Mouse (Mus musculus): ENCODE measurements around the gene Ino80e. TPM values are rescaled to one million over a fixed set of nuclear protein-coding genes. Genes with fewer than 3 reads are reported as not detected.

Gene Ino80e
- polyA plus RNA-seq, 2 experiments, result 22.7 to 36.6 TPM

- TF ChIP-seq EP300 (IDR thresholded peaks at IDR 0.05; ENCODE audit: low read depth) (0 out of 2 replicates have a peak, but pooled peaks have one; percentile 11), CTCF (IDR thresholded peaks at IDR 0.05; ENCODE audit: low read depth) (no peak)
- peak overlapping the region; percentile 96 for H3K4me2 ChIP-seq (ENCODE audit: low read depth)
- H3K9ac ChIP-seq (replicated peaks), result peak overlapping the region; percentile 87
- peak overlapping the region; percentile 76 to 78 for H3K4me3 ChIP-seq (ENCODE audit: insufficient read depth in 1 of 2, low read depth in 2 of 2, low read length in 2 of 2)
- peak in 1 of 3 experiments; percentile 37 for DNase-seq (ENCODE audit: low read depth in 3 of 3, low spot score in 3 of 3)
- WGBS (ENCODE audit: insufficient replicate concordance), result 6% methylated on average over 16 of the region's 16 CpGs
- peak; percentile 75 for ATAC-seq (ENCODE audit: insufficient read depth)
- no peaks in the 10 kb centered on the region for H3K27me3 ChIP-seq (ENCODE audit: control insufficient read depth, insufficient read depth, low read length)
- H3K27ac ChIP-seq, result peak overlapping the region; percentile 41
- no peaks in the 10 kb centered on the region for H3K36me3 ChIP-seq (replicated peaks; ENCODE audit: control insufficient read depth, insufficient read depth, low read depth)
- H3K9me3 ChIP-seq (ENCODE audit: control insufficient read depth, low read length), result no peaks in the 10 kb centered on the region
- peaks cover 4 to 10% of the 10 kb centered on the region in 2 experiments for H3K4me1 ChIP-seq (replicated peaks; ENCODE audit: control insufficient read depth in 2 of 2, insufficient read depth in 2 of 2, low read length in 1 of 2)
Measured at GRCm38 (mm10) chr7:126897390-126898101, 35.4 kb upstream of the Ino80e start.

GRCm38 (mm10) chr7:126896912-126897311 lies 34.7 kb upstream of the Ino80e start:
- no peaks in the 10 kb centered on the region for H3K36me3 ChIP-seq (replicated peaks; ENCODE audit: control insufficient read depth, insufficient read depth, low read depth)
- no peak overlapping the region for H3K27ac ChIP-seq
- no peaks in the 10 kb centered on the region for H3K9me3 ChIP-seq (ENCODE audit: control insufficient read depth, low read length)
- peaks cover 4 to 10% of the 10 kb centered on the region in 2 experiments for H3K4me1 ChIP-seq (replicated peaks; ENCODE audit: control insufficient read depth in 2 of 2, insufficient read depth in 2 of 2, low read length in 1 of 2)
- H3K4me3 ChIP-seq (ENCODE audit: insufficient read depth in 1 of 2, low read depth in 2 of 2, low read length in 2 of 2), result no peak overlapping the region
- no peaks in the 10 kb centered on the region for H3K27me3 ChIP-seq (ENCODE audit: control insufficient read depth, insufficient read depth, low read length)
- no peak for TF ChIP-seq EP300 (IDR thresholded peaks at IDR 0.05; ENCODE audit: low read depth)
- H3K4me2 ChIP-seq (ENCODE audit: low read depth), result peak overlapping the region; percentile 96
- DNase-seq (ENCODE audit: low read depth in 3 of 3, low spot score in 3 of 3) (no peak), ATAC-seq (ENCODE audit: insufficient read depth) (no peak)
- peak overlapping the region; percentile 87; the same call in 1 of the 2 replicates for H3K9ac ChIP-seq (replicated peaks)
- 66% methylated on average over 5 of the region's 5 CpGs for WGBS (ENCODE audit: insufficient replicate concordance)

DNA sequence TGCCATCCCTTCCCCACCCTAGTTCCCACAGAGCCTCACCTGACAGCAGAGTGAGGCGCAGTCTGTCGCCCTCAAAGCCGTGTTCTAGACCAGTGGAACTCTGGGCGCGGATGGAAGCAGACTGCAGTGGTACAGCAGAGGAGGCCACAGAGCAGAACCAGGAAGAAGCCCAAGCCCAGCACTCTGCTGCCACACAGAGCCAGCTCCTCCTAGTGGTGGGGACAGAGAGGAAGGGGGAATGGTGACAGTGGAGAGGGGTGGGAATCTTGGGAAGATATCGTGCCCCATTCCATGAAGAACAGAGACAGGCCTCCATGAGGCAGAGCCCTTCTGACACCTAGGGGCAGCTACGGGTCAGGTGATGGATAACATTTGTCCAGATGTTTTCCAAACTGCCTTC lies 26.7 kb upstream of the Ino80e start:
- Histone ChIP-seq H3K36me3 (replicated peaks; ENCODE audit: control insufficient read depth, insufficient read depth, low read depth) (no peaks in the 10 kb centered on the region), H3K9ac (replicated peaks) (no peak overlapping the region), H3K27ac (no peak overlapping the region), H3K4me1 (replicated peaks; ENCODE audit: control insufficient read depth in 2 of 2, insufficient read depth in 2 of 2, low read length in 1 of 2) (peaks cover 8 to 9% of the 10 kb centered on the region in 2 experiments), H3K9me3 (ENCODE audit: control insufficient read depth, low read length) (no peaks in the 10 kb centered on the region), H3K4me3 (ENCODE audit: insufficient read depth in 1 of 2, low read depth in 2 of 2, low read length in 2 of 2) (no peak overlapping the region), H3K27me3 (ENCODE audit: control insufficient read depth, insufficient read depth, low read length) (no peaks in the 10 kb centered on the region), H3K4me2 (ENCODE audit: low read depth) (no peak overlapping the region)
- TF ChIP-seq CTCF (IDR thresholded peaks at IDR 0.05; ENCODE audit: low read depth) (peak; percentile 72), EP300 (IDR thresholded peaks at IDR 0.05; ENCODE audit: low read depth) (no peak)
- WGBS (ENCODE audit: insufficient replicate concordance), result 53% methylated on average over 7 of the region's 7 CpGs
- DNase-seq (ENCODE audit: low read depth in 3 of 3, low spot score in 3 of 3) (no peak), ATAC-seq (ENCODE audit: insufficient read depth) (no peak)

- no peaks in the 10 kb centered on the region for H3K9me3 ChIP-seq (ENCODE audit: control insufficient read depth, low read length)
- no peak for TF ChIP-seq CTCF (IDR thresholded peaks at IDR 0.05; ENCODE audit: low read depth)
- TF ChIP-seq EP300 (IDR thresholded peaks at IDR 0.05; ENCODE audit: low read depth), result no peak
- no peak overlapping the region for H3K9ac ChIP-seq (replicated peaks)
- H3K36me3 ChIP-seq (replicated peaks; ENCODE audit: control insufficient read depth, insufficient read depth, low read depth), result no peaks in the 10 kb centered on the region
- no peaks in the 10 kb centered on the region for H3K27me3 ChIP-seq (ENCODE audit: control insufficient read depth, insufficient read depth, low read length)
- no peak overlapping the region for H3K4me2 ChIP-seq (ENCODE audit: low read depth)
- DNase-seq (ENCODE audit: low read depth in 3 of 3, low spot score in 3 of 3), result no peak
- WGBS (ENCODE audit: insufficient replicate concordance), result 80% methylated on average over 5 of the region's 5 CpGs
- peaks cover 15 to 22% of the 10 kb centered on the region in 2 experiments for H3K4me1 ChIP-seq (replicated peaks; ENCODE audit: control insufficient read depth in 2 of 2, insufficient read depth in 2 of 2, low read length in 1 of 2)
- no peak for ATAC-seq (ENCODE audit: insufficient read depth)
- no peak overlapping the region for H3K27ac ChIP-seq
- H3K4me3 ChIP-seq (ENCODE audit: insufficient read depth in 1 of 2, low read depth in 2 of 2, low read length in 2 of 2), result no peak overlapping the region
Measured at GRCm38 (mm10) chr7:126887281-126887680, 25.1 kb upstream of the Ino80e start.

DNA sequence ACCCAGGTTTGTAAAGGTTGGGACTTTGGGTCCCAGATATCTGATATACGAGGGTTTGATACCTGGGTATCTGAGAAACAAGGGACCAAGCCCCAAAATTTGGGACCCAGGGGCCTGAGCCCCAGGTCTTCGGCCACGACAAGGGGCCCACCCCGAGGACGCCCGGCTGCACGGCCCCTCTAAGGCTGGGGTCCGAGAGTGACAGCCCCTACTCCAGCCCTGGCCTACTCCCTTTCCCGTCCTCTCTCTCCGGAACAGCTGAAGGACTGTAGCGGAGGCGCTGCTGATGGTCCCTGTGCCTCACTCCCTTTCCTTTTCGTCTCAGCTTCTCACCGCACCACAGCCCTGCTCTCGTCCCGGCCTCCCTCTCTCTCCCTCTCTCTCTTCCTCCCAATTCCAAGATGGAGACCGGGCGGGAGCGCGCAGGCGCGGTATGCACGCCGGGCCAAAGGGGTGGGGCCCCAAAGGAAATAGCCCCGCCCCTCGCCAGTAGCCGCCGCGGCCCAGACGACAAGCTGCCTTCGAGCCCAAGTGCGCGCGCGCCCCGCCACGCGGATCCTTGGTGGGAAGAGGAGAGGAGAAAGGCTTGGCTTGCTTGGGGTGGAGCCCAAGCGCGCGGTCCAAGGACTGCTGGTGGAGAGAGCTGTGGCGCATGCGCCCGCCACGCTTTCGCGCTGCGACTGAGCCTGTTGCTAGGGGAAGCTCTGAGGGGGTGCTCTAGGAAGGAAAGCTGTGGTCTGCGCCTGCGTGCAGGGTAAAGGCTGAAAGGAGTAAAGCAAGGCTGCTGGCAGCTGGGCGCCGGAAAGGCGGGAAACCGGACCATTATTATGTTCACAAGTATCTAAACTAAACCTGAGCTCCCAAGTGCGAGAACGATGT lies 22.3 kb upstream of the Ino80e start, which contains the start of gene Taok2:
Gene Taok2 (minus strand): TSS at position 418 of the 879 bp plus-strand sequence.
- Histone ChIP-seq H3K9me3 (ENCODE audit: control insufficient read depth, low read length) (no peaks in the 10 kb centered on the region), H3K36me3 (replicated peaks; ENCODE audit: control insufficient read depth, insufficient read depth, low read depth) (peaks cover 8% of the 10 kb centered on the region), H3K9ac (replicated peaks) (peak within 1 kb of the TSS; percentile 92), H3K4me1 (replicated peaks; ENCODE audit: control insufficient read depth in 2 of 2, insufficient read depth in 2 of 2, low read length in 1 of 2) (peaks cover 17 to 29% of the 10 kb centered on the region in 2 experiments), H3K27ac (peak within 1 kb of the TSS; percentile 86), H3K27me3 (ENCODE audit: control insufficient read depth, insufficient read depth, low read length) (no peaks in the 10 kb centered on the region), H3K4me3 (ENCODE audit: insufficient read depth in 1 of 2, low read depth in 2 of 2, low read length in 2 of 2) (peak within 1 kb of the TSS; percentile 87 to 92), H3K4me2 (ENCODE audit: low read depth) (peak within 1 kb of the TSS; percentile 100)
- DNase-seq (ENCODE audit: low read depth in 3 of 3, low spot score in 3 of 3) (peak; percentile 91 to 95 (median 94)), ATAC-seq (ENCODE audit: insufficient read depth) (peak; percentile 95)
- TF ChIP-seq CTCF (IDR thresholded peaks at IDR 0.05; ENCODE audit: low read depth) (peak; percentile 37; the same call in 1 of the 2 replicates), EP300 (IDR thresholded peaks at IDR 0.05; ENCODE audit: low read depth) (no peak; the same call in 1 of the 2 replicates)
- WGBS (ENCODE audit: insufficient replicate concordance), result under 1% methylated on average over 56 of the region's 56 CpGs

Data from liver, embryonic 14.5 days (tissue).